Mouse (Mus musculus): ENCODE measurements around the gene Zdhhc5.

GRCm38 (mm10) chr2:84669828-84670568, 45.0 kb downstream of the Zdhhc5 start:
- TF ChIP-seq CTCF (IDR thresholded peaks at IDR 0.05; ENCODE audit: low read depth) = no peak
- no peak for TF ChIP-seq EP300 (IDR thresholded peaks at IDR 0.05; ENCODE audit: low read depth)
